Mouse (Mus musculus) kidney, adult 8-10 months (tissue): ENCODE measurements around the gene Gdpgp1.

ENCODE experiments used
- DNase-seq, 2 experiments: peaks; one replicate each; pipeline ENCODE4 v3.0.0; 2022

Gene Gdpgp1

DNA sequence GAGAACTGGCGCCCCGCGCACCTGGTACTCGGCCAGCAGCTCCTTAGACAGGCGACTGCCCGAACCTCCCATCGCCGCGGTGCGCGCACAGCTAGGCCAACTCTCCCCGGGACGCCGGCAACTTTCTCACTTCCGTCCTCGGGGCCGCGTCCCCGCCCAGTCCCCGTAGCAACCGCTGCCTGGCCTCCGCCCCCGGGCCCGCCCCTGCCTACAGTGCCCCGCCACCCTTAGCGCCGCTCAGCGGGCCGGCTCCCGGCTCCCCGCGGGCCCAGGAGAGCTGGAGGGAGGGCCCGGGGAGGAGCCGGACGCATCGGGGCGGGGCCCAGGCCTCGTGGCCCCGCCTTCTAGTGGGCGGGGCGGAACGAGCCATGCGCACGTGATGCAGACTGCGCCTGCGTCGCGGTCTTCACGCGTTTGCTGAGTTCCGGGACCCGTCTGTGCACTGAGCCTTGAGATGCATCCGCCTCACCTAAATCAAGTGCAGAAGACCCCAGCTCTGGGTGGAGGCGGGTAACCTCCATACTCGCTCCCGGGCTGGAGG lies at the start of gene Gdpgp1, which contains the start of gene Cib1:
Gene Gdpgp1 (plus strand): TSS at position 377 of the 541 bp plus-strand sequence.
Gene Cib1 (minus strand): TSS at position 325 of the 541 bp plus-strand sequence.
- peak; percentile 97 to 98 for DNase-seq

DNA sequence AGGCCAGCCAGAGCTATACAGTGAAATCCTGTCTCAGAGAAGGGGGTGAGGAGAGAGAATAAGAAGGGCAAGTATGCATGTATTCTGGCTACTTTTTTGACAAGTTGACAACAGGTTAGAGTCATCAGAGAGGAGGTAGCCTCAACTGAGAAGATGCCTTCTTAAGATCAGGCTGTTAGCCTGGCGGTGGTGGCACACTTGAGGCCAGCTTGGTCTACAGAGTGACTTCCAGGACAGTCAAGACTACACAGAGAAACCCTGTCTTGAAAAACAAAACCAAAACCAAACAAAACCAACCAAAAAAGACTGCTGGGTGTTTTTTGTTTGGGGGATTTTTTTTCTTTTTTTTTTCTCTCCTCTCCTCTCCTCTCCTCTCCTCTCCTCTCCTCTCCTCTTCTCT lies 49.2 kb upstream of the Gdpgp1 start:
- no peak for DNase-seq

- DNase-seq = peak in 1 of 2 experiments; percentile 68
These were observed 48.7 kb upstream of the Gdpgp1 start for GRCm38 (mm10) chr7:80183969-80184368.

DNA sequence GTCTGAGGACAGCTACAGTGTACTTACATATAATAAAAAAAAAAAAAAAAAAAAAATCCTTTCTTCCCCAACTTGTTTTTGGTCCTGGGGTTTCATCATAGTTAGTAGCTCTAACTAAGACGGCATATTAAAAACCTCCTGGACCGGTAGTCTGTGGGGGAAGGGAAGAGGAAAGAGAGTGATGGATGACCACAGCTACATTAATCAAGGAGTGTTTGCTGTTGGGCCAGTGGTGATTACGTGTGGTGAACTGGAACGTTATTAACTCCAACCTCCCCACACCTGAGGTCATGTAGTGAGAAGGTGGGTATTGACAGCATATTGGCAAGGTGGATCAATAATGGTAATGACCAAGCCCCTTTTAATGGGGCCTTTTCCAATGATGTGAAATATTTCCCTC lies 48.1 kb upstream of the Gdpgp1 start:
- DNase-seq = peak in 1 of 2 experiments; percentile 66

DNA sequence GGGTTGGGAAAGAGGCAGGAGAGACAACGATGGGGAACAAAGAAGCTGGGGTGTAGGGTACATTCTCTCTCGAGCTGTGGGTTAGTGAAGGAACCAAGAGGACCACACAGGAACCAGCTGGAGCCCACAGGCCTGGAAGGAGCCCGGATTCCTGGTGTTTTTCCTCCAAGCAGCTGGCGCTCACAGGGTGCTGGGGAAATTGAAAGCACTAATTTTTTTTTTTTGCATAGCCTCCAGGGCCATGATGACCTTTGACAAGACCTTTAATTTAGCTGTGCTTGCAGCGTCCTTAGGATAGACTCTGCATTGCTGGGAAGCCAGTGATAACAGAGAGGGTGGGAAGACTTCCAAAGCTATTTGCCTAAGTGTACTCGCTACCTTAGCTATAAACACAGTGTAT lies 47.7 kb upstream of the Gdpgp1 start:
- peak in 1 of 2 experiments; percentile 55 for DNase-seq

- DNase-seq = peak; percentile 80 to 85
These were observed 46.6 kb upstream of the Gdpgp1 start for GRCm38 (mm10) chr7:80186021-80186420.

DNA sequence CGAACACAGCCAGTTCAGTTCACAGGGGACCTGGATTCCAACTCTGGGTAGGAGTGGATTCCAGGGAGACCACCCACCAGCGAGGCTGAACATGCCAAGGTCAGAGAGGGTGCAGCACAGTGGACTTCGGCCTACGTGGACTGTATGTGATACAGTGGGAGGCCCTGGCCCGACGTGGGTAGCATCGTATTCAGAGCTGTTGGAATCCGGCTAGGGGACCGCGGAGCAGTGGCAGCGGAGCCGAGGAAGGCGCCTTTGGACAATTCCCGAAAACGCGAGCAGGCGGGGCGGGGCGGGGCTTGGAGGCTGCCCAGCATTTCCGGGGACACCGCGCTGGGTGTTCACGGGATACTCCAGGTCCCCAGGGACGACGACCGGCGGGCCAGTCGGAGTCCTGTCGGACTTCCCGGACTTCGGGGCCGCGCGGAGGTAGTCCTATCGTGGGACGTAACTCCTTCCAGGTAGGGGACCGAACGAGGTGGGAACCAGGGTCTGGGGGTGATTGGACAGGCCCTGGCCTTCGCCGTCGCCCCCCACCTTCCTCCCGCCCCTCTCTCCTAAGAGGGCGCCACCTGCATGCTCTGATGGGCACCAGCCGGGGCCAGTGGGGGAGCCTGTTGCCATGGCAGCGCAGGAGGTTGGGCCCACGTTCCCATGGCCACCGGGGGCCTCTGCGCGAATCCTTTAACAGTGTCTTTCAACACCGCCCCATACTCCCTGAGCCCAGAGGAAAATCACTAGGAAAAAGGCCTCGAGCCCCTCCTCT lies 46.0 kb upstream of the Gdpgp1 start, which contains the start of gene Sema4b:
Gene Sema4b (plus strand): TSS at position 311 of the 766 bp plus-strand sequence.
- DNase-seq = peak; percentile 93 to 95

DNA sequence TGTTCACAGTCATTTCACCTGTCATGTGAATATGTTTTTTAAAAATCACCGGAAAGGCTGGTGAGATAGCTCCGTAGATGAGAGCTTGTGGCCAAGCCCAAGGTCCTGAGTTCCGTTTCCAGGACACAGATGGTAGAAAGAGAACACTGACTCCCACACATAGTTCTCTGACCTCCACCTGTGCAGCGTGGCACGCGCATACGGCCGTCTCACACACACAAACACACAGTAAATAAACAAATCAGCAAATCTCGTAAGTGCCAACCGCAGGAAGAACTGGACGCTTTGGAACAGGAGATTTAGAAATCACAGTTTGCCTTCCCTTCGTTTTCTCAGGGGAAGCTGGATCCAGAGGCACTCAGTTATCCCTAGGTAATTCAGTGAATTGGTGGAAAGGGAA lies 45.2 kb upstream of the Gdpgp1 start:
- DNase-seq = no peak

DNA sequence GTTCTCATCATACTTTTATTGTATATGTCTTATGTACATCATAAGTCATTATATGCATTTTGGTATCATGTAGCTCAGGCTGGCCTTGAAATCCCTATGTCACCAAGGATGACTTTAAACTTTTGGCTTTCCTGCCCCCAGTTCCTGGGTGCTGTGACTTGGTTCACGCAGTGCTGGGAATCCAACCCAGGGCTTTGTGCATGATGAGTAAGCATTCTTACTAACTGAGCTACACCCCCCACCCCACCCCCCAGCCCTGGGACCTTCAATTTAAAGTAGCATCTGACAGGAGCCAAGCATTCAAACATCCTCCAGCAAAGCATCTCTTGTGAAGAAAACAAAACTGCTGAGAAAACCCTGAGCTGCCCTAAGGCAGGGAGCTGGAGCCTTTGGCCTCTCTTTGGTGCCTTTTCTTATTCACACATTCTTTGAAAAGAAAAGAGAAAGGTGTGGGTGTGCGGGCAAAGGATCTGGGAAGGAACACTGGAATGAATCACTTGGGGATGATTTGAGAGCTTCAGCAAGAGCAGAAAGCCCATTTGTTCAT lies 44.0 kb upstream of the Gdpgp1 start:
- DNase-seq = no peak

GRCm38 (mm10) chr7:80189147-80189933 lies 43.3 kb upstream of the Gdpgp1 start:
- DNase-seq = no peak

DNA sequence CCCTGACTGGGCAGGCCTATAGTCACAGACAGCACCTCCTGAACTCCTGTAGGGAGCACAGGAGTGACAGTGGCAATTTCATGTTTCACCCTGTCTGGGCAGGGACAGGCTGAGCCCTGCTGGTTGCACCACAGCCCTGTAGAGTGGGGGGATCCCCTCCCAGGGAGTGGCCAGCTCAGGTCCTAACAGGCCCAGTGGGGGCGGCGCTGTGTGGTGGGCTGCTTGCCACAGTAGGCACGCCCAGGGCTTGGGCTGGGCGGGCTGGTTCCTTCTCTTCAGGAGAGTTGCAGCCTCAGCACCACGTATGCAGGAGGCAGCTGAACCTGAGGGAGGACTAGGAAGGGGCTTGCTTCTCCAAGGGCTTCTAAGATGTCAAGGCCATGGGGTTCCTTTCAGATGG lies 41.2 kb upstream of the Gdpgp1 start:
- DNase-seq = peak; percentile 58 to 61

DNA sequence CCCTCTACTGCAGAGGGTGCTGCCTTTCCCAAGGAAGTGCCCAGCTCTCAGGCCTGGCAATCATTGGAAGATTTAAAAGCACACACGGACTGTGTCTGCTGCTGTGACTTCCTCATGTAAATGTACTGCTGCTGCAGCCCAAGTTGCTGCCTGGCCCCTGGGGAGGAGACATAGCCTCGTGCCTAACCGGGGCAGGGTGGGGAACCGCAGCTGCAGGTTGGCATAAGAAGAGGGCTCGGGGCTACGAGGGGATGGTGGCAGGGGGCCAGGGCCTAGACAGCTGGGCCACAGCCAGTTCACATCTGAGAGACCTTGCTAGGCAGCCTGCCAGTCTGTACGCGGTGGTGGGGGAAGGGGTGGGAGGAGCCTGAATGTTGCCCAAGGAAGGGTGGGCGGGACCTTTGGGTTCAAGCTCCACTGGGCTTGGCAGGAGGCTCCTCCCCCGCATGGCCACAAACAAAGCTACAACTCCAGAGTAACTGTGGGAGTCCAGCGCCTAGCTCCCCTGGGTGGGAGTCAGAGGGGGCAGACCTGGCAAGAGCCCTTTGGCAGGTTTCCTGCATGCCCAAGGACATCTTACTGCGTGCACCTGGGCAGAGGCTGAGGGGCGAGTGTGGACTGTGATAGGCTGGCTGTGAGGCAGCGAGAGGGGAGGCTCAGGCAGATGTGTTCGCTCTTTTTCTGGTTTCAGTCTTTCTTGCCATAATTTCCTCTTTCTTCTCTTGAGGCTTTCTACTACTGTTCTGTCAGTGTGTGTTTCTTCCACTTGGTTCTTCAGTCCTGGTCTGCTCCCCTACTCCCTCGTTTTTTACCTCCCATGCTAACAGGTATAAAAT lies 40.2 kb upstream of the Gdpgp1 start:
- peak; percentile 95 to 96 for DNase-seq

DNA sequence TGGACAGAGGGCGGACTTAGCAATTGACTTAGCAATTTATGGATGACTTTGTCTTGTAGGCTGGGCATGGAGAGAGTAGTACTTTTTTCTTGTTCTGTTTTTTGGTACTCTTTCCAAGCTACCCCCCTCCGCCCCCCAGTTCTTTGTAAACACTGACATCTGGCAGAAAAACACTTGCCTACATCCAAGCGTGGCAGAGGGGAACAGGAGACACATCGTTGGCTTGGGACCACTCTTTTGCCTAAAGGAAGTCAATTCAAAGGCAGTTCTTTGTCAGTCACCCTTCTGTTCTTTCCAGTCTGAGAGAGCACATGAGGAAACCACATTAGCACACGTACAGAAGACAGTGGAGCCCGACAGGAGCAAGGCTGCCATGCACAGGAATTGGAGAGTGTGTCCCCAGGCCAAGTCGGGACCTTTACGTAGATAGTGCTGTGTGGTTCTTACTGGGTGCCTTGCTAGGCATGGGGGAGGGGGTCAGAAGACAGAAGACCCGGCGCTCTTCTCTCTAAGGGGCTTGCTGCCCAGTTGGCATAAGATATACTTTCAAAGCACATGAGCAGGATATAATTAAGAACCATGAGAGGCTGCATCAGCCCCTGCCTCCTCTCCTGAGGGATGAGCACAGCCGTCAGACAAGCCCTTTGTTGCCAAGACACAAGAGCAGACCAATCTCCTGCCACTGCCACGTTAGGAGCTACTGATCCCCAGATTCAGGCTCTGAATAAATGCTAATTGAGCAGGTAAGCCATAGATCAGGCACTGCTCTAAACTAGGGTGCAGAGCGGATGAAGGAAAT lies 38.5 kb upstream of the Gdpgp1 start:
- no peak for DNase-seq

- no peak for DNase-seq
These were observed 37.5 kb upstream of the Gdpgp1 start for GRCm38 (mm10) chr7:80195146-80195545.

DNA sequence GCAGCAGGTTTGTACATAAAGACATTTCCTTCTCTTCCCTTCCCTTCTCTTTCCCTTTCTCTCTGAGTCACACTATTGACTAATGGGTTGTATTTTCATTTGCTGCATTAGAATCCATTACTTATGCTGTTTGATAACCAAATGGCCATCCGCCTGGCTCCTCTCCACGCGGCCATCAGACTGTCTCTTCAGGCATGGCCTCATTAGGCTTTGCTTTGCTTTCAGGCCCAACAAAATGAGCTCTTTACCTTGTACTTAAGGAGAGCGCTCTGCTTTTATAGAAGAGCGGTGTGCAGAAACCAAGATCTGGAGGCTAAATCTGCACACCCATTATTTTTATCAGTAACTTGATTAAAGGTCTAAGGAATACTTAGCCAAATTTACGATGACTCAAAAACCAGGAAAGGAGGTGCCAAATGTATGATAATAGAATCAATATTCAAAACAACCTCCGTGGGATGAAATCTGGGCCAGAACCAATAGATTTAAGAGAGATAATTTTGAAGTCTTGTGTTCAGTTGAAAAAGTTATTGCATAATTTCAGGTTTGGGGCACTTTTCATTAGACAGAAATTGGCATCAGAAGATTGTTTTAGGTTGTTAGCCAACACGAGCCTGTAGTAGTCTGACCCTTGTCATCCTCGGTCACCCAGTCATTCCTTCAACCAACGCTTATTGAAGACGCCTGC lies 36.9 kb upstream of the Gdpgp1 start:
- DNase-seq = no peak

DNA sequence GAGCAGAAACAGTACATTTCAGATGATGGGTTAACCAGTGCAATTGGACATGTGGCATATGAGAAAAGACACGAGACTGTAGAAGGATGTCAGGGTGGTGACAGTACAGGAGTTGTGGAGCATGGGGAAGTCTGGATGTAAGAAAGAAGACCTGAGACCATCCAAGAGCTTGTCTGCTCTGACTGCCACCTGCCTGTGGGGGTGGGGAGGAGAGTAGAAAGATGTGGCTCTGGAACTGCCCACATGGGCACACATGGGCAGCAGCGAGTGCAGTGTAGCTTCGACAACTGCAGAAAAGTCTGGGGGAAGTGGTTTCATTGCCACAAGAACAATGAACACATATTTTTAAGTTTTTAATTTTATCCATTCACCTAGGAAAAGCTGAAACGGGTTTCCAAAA lies 35.3 kb upstream of the Gdpgp1 start:
- no peak for DNase-seq

- DNase-seq = peak; percentile 85 to 86
These were observed 34.5 kb upstream of the Gdpgp1 start for GRCm38 (mm10) chr7:80197941-80198778.

- DNase-seq = no peak
These were observed 33.8 kb upstream of the Gdpgp1 start for GRCm38 (mm10) chr7:80198863-80199262.

- DNase-seq = no peak
These were observed 33.4 kb upstream of the Gdpgp1 start for GRCm38 (mm10) chr7:80199286-80199685.
